Mouse (Mus musculus) T-helper 2 cell (primary cell): ENCODE measurements around the gene Dpf1.

Experiments used
- in situ Hi-C: fragments of 300-600 bp; cut with MboI, MseI; formaldehyde crosslinking; loops from one replicate; pipeline ENCODE4 v1.15.1; 2025; ENCODE audit warnings: high pct_unique_total_duplicates

Gene Dpf1

GRCm38 (mm10) chr7:29309749-29310148 is 6.0 kb downstream of the Dpf1 start:
- in situ Hi-C loops, result no loop called here

DNA sequence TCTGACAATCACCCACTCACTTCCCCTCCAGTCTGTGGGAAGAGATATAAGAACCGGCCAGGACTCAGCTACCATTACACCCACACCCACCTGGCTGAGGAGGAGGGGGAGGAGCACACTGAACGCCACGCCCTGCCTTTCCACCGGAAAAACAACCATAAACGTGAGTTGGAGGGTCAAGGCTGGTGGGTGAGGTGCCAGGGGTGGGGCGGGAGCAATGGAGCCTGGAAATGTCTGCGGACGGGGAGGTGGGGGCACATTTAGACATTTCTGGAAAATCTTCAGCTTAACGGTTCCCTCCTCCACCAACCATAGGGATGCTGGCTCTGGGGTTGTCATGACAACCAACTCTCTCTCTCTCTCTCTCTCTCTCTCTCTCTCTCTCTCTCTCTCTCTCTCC is 9.3 kb downstream of the Dpf1 start:
- in situ Hi-C loops, result no loop called here

DNA sequence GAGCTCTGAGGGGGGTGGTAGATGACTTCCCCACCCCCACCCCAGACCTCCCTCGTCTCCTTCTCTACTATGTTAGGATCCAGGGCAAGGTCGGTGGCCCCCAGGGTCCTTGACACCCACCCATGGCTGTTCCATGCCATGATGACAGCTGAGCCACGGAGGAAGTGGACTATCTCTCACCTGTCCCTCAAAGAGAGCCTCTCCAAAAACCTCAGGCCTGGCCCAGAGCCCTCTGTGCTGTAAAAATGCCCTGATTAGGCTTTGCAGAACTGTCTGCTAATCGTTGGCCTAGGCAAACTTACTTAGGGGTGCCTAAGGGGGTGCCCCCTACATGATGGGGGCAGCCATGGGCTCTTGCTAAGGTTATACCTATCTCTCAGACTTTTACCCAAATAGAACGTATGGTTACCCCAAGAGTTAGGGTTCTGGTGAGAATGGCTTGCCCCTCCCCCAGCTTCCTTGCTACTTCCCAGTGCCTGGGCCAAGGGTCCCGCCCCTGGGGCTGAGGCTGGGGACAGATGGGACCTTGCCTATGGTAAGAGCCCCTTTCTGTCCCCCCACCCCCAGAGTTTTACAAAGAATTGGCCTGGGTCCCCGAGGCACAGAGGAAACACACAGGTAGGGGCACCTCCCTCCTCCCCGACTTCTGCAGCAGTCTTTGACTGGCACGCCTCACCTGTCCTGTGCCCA is 10.0 kb downstream of the Dpf1 start:
- in situ Hi-C loops, result no loop called here

GRCm38 (mm10) chr7:29314844-29315628 is 11.3 kb downstream of the Dpf1 start:
- in situ Hi-C loops, result loop anchor here (5.0 kb wide), 1 partner anchor 57 kb away; no protein-coding TSS in a partner anchor

DNA sequence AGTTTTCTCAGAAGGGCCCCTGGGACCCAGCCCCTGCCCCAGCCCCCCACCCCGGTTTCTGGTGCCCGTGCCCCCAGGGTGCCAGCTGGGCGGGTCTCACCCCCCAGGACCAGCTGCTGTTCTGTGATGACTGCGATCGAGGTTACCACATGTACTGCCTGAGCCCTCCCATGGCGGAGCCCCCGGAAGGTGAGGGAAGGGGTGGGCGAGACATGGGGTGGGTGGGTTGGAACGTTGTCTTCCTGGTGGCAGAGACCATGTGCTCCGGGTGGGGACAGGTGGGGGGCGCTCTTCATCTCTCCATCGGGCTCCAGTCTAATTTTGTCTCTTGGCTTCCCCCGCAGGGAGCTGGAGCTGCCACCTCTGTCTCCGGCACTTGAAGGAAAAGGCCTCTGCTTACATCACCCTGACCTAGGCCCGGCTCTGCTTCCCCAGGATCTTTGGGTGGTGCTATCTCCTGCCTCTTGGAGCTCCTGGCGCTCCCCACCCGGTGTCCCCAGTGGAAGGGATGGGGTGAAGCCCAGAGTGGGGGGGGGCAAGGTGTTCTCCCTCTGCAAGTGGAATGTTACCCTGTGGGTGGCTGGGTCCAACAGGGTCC is 12.5 kb downstream of the Dpf1 start:
- in situ Hi-C loops, result loop anchor here (5.0 kb wide), 1 partner anchor 56 kb away; no protein-coding TSS in a partner anchor

- in situ Hi-C loops, result loop anchor here (5.0 kb wide), 1 partner anchor 55 kb away; no protein-coding TSS in a partner anchor
Measured at GRCm38 (mm10) chr7:29316976-29317375, 13.2 kb downstream of the Dpf1 start.

GRCm38 (mm10) chr7:29317558-29317957 is 13.8 kb downstream of the Dpf1 start:
- in situ Hi-C loops, result loop anchor here (5.0 kb wide), 1 partner anchor 55 kb away; no protein-coding TSS in a partner anchor

DNA sequence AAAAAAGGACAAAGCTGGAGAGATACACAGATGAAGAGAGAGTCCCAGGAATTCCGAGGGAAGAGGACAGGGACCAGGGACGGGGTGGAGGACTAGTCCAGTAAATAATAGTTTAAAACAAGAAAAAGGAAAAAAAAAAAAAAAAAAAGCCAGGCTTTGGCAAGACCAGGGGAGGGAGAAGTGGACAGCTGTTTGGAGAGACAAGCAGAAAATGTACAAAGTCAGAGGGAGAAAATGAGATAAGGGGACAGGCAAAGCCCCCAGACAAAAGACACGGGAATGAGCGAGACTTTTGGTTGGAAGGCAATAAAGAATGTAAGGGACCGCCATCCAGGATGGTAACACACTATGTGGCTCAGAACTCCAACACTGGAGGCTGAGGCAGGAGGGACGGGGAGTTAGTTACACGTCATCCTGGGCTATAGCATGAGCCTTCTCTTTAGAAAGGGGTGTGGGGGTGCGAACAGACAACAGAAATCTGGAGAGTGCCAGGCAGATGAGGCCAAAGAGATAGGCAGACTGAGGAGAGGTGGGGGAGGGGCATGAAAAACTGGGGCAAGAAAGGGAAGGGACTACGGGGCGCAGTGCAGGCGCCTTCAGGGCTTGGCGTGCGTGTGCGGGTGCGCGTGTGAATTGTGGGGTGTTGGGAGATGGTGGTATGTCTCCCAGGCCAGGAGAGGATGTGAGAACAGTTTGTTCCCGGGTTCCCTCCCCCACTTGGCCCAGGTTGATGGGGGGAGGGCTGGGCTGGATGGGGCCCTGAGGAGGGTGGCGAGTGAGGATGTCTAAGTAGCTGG is 14.6 kb downstream of the Dpf1 start:
- in situ Hi-C loops, result loop anchor here (5.0 kb wide), 1 partner anchor 54 kb away; no protein-coding TSS in a partner anchor

DNA sequence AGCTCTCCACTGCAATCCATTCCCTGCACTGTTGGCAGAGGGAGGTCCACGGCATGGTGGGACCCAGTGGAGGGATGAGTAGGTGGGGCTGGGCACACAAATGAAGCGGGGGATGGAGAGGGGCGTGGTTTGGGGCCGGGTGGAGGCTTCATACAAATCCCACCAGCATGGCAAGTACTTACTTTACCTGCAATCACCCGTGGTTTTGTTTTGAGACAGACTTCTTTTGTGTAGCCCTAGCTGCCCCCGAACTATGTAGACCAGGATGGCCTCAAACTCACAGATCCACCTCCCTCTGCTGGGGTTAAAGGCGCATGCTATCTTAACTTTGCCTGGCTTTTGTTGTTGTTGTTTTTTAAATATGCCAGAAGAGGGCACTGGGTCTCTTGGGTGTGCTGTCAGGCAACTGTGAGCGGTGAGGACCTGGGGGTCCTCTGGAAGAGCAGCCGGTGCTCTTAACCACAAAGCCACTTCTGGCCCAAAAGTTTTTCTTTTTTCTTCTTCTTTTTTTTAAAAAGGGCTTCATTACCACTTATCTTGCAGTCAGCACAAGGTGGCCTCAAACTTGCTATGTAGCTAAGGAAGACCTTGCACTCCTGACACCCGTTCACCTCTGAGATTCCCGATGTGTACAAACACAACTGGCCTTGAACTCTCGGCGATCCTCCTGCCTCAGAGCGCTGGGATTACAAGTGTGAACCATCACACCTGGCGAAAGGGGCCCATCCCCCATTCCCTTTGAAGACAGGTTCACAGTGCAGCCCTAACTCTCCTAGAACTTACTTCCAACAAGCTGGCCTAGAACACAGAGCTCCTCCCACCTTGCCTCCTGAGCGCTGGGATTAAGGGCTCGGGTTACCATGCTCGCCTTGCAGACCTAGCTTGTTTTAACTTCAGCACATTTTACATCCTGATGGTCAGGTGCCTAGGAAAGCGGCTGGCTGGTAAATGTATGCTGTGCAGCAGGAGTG is 15.9 kb downstream of the Dpf1 start:
- in situ Hi-C loops, result loop anchor here (5.0 kb wide), 1 partner anchor 53 kb away; no protein-coding TSS in a partner anchor

GRCm38 (mm10) chr7:29327087-29327486 is 23.3 kb downstream of the Dpf1 start:
- in situ Hi-C loops, result no loop called here

- in situ Hi-C loops, result no loop called here
Measured at GRCm38 (mm10) chr7:29328984-29329383, 25.2 kb downstream of the Dpf1 start.

- in situ Hi-C loops, result no loop called here
Measured at GRCm38 (mm10) chr7:29334156-29334555, 30.4 kb downstream of the Dpf1 start.

GRCm38 (mm10) chr7:29335276-29335675 is 31.5 kb downstream of the Dpf1 start:
- in situ Hi-C loops, result no loop called here

DNA sequence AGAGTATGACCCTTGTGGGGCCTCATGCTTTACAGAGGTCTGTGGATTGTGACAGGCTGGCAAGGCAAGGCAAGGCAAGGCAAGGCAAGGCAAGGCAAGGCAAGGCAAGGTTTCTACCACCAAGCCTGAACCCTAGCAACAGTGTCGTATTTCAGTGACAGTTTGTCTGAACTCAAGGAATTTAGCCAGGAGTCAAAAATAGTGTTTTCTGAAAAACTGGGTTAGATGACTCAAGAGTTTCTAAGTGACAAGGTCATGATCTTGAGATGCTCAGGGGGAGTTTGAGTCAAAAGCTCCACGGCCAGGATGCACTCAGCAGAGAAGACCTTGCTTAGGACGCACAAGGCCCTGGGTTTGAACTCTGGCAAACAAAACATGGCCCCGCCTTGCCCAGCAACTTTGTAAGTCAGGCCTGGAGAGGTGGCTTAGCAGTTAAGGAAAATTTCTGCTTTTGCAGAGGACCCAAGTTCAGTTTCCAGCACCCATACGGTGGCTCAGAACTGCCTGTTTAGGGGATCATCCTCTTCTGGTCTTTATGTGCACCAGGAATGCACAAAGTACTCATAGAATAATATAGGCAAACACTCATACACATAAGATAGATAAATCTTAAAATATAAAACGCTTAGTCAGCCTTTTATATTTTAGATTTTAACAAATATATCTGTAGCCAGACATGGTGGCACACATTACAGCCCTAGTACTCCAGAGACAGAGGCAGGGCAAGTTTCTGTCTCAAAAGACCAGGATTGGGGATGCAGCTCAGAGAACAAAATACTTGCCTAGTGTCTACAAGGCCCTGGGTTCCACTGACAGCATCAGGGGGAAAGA is 32.3 kb downstream of the Dpf1 start:
- in situ Hi-C loops, result no loop called here

- in situ Hi-C loops, result no loop called here
Measured at GRCm38 (mm10) chr7:29336795-29337319, 33.1 kb downstream of the Dpf1 start.

GRCm38 (mm10) chr7:29337766-29338165 is 34.0 kb downstream of the Dpf1 start:
- in situ Hi-C loops, result no loop called here

GRCm38 (mm10) chr7:29338351-29338919 is 34.7 kb downstream of the Dpf1 start:
- in situ Hi-C loops, result no loop called here

GRCm38 (mm10) chr7:29338984-29339679 is 35.4 kb downstream of the Dpf1 start:
- in situ Hi-C loops, result no loop called here
